Mouse (Mus musculus): Measurements from ENCODE around the gene Hoxb5.

The Hoxb5 gene

GRCm38 (mm10) chr11:96288455-96289221, 14.5 kb upstream of the Hoxb5 start:
- no peak for DNase-seq (ENCODE audit: low spot score in 2 of 2)

- no peak for DNase-seq (ENCODE audit: low spot score in 2 of 2)
Measured at GRCm38 (mm10) chr11:96289293-96289692, 13.8 kb upstream of the Hoxb5 start.

GRCm38 (mm10) chr11:96289837-96290236, 13.3 kb upstream of the Hoxb5 start:
- DNase-seq (ENCODE audit: low spot score in 2 of 2): no peak

- DNase-seq (ENCODE audit: low spot score in 2 of 2): no peak
Measured at GRCm38 (mm10) chr11:96290705-96291355, 12.3 kb upstream of the Hoxb5 start.

- no peak for DNase-seq (ENCODE audit: low spot score in 2 of 2)
Measured at GRCm38 (mm10) chr11:96291681-96292564, 11.2 kb upstream of the Hoxb5 start, which contains the start of gene Hoxb6. Gene Hoxb6 (plus strand): TSS chr11:96292476.

- DNase-seq (ENCODE audit: low spot score in 2 of 2): no peak
Measured at GRCm38 (mm10) chr11:96292565-96293301, 10.4 kb upstream of the Hoxb5 start.

- DNase-seq (ENCODE audit: low spot score in 2 of 2): no peak
Measured at GRCm38 (mm10) chr11:96293302-96293921, 9.7 kb upstream of the Hoxb5 start.

- DNase-seq (ENCODE audit: low spot score in 2 of 2): peak in 1 of 2 experiments; percentile 76
Measured at GRCm38 (mm10) chr11:96294245-96295091, 8.7 kb upstream of the Hoxb5 start.

GRCm38 (mm10) chr11:96295092-96295835, 7.9 kb upstream of the Hoxb5 start:
- DNase-seq (ENCODE audit: low spot score in 2 of 2): no peak

GRCm38 (mm10) chr11:96296997-96297396, 6.1 kb upstream of the Hoxb5 start:
- no peak for DNase-seq (ENCODE audit: low spot score in 2 of 2)

- no peak for DNase-seq (ENCODE audit: low spot score in 2 of 2)
Measured at GRCm38 (mm10) chr11:96297428-96297827, 5.7 kb upstream of the Hoxb5 start.

- DNase-seq (ENCODE audit: low spot score in 2 of 2): no peak
Measured at GRCm38 (mm10) chr11:96297968-96298635, 5.0 kb upstream of the Hoxb5 start.

- no peak for DNase-seq (ENCODE audit: low spot score in 2 of 2)
Measured at GRCm38 (mm10) chr11:96298895-96299667, 4.1 kb upstream of the Hoxb5 start.

GRCm38 (mm10) chr11:96299781-96300180, 3.4 kb upstream of the Hoxb5 start:
- DNase-seq (ENCODE audit: low spot score in 2 of 2): no peak

GRCm38 (mm10) chr11:96300354-96301063, 2.6 kb upstream of the Hoxb5 start:
- DNase-seq (ENCODE audit: low spot score in 2 of 2): no peak

- no peak for DNase-seq (ENCODE audit: low spot score in 2 of 2)
Measured at GRCm38 (mm10) chr11:96301064-96301431, 2.1 kb upstream of the Hoxb5 start.

- DNase-seq (ENCODE audit: low spot score in 2 of 2): no peak
Measured at GRCm38 (mm10) chr11:96301837-96302236, 1.3 kb upstream of the Hoxb5 start.

All from cerebellum, postnatal 4 days (tissue).